Mouse (Mus musculus): ENCODE results near the gene Fam205c.

DNA sequence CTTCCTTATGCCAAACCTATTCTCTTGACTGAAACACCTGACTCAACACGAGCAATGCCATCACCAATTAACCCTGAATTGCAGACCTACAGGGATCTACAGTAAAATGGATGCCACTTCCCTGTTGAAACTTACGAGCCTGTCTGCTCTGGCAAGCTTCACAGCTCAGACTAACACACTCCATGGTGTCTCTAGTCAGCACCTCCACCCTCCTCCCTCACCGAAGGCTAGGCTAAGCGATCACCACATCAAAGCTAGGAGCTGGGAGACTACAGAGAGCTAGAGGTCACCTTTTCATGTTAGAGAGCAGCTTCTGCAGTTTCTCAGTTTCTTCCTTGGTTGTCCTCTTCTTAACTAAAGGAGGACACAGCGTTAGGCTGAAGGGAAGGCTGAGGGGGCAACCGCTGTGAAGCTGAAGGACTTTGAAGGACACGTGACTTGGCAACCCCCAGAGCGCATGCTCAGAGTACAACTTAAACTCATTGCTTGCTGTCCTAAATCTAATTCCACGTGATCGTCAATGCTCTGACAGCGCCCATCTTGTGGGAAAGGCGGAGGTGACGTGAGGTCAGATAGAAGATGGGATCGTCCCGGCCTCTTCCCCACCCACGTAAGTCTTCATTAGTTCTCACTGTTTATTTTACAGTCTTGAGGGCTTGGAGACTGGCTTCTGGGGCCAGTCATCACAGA is 1.1 kb downstream of the Fam205c start:
- TF ChIP-seq POLR2A (IDR thresholded peaks at IDR 0.05; ENCODE audit: borderline replicate concordance, extremely low read depth, low read depth, low read length) (no peak), CTCF (IDR thresholded peaks at IDR 0.05; ENCODE audit: insufficient read depth, low read length) (no peak)

Data from lung, adult 2 months (tissue).